Mouse (Mus musculus) testis, adult 2 months (tissue): Measurements from ENCODE around the gene Wasl.

Source experiments
- CTCF ChIP-seq: fragments of 200-500 bp; IDR thresholded peaks from 2 replicates; pipeline ENCODE4 v1.5.1; 2012; ENCODE audit warnings: low read depth, mild to moderate bottlenecking, inconsistent platforms, low read length, moderate library complexity; ENCODE audit not compliant: control insufficient read depth, insufficient read depth, insufficient replicate concordance
- POLR2A ChIP-seq: fragments of 200-500 bp; IDR thresholded peaks from 2 replicates; pipeline ENCODE4 v1.6.1; 2012; ENCODE audit warnings: low read depth, mild to moderate bottlenecking, inconsistent platforms, low read length, moderate library complexity; ENCODE audit not compliant: control insufficient read depth

DNA sequence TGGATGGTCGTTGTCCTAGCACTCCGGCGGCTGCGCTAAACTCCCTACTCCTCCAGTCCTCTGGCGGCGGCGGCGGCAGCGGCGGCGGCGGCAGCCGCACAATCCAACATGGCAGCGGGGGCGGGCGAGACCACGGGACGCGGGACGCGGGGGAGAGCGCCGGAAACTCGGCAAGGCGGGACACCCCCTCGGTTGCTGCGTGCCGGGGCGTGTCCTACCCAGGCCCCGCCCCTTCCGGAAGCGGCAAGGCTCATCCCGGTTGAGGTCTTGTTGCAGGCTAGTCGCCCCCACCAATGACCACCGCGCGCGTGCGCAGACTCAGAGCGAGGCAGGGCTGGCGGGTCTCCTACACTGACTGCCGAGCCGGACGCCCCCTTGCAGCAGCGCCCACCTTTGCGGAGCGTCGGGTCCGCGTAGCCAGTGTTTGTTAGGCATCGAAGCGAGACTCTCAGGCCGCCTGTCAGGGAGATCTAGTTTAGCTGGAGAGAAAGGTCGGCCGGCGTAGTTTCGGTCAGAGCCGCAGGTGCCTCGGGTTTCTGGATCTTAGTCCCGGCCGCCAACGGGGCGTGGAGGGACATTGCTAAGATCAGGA lies at the start of gene Wasl:
- TF ChIP-seq POLR2A: peak; percentile 90
- TF ChIP-seq CTCF: no peak
